Mouse (Mus musculus) embryonic facial prominence, embryonic 10.5 days (tissue): ENCODE results near the gene Txndc2. TPM values are rescaled to one million over a fixed set of nuclear protein-coding genes. Genes with fewer than 3 reads are reported as not detected.

ENCODE experiments used
- DNase-seq: peaks from one replicate; pipeline ENCODE4 v3.0.0-alpha.2; 2017; ENCODE audit warnings: low spot score
- H3K27ac ChIP-seq: fragments of 300-500 bp; sonication (generic); replicated peaks from 2 replicates; pipeline ENCODE4 v1.5.1; 2016; ENCODE audit warnings: mild to moderate bottlenecking
- H3K27me3 ChIP-seq: fragments of 300-500 bp; sonication (generic); replicated peaks from 2 replicates; pipeline ENCODE4 v1.6.1; 2016; ENCODE audit warnings: low read depth, mild to moderate bottlenecking; ENCODE audit not compliant: poor library complexity, severe bottlenecking
- H3K36me3 ChIP-seq: fragments of 300-500 bp; sonication (generic); replicated peaks from 2 replicates; pipeline ENCODE4 v1.6.1; 2016; ENCODE audit warnings: mild to moderate bottlenecking, moderate library complexity
- H3K4me1 ChIP-seq: fragments of 300-500 bp; sonication (generic); 2 replicates; pipeline ENCODE4 v1.6.1; 2016
- H3K4me3 ChIP-seq: fragments of 300-500 bp; sonication (generic); 2 replicates; pipeline ENCODE4 v1.5.1; 2016; ENCODE audit warnings: mild to moderate bottlenecking, moderate library complexity
- H3K9me3 ChIP-seq: fragments of 300-500 bp; sonication (generic); 2 replicates; pipeline ENCODE4 v1.6.1; 2016; ENCODE audit warnings: mild to moderate bottlenecking
- WGBS: fragments of 180-500 bp; shearing (Covaris S2); methylation state at CpG from one replicate; pipeline ENCODE4 v1.1.7; 2016; 5-methylcytosine and 5-hydroxymethylcytosine counted together
- polyA plus RNA-seq: library from polyadenylated mRNA; unstranded; fragments of >200 nt; fragmentation: Nextera tagmentation; extraction: Ambion mirVana; gene quantifications from 2 replicates; pipeline ENCODE4 v1.2.1, GENCODE M21; 2016

Txndc2 gene
- polyA plus RNA-seq, 1 experiment from 2014 or later: 0.07 TPM

GRCm38 (mm10) chr17:65669061-65669460 lies 27.1 kb upstream of the Txndc2 start:
- Histone ChIP-seq H3K4me3 (no peak overlapping the region), H3K27ac (no peak overlapping the region), H3K27me3 (no peaks in the 10 kb centered on the region), H3K9me3 (no peaks in the 10 kb centered on the region), H3K4me1 (peaks cover 5% of the 10 kb centered on the region; the same call in 1 of the 2 replicates), H3K36me3 (peaks cover 15% of the 10 kb centered on the region; the same call in 1 of the 2 replicates)
- DNase-seq: no peak
- WGBS: 87% methylated on average over 4 of the region's 4 CpGs

- Histone ChIP-seq H3K4me3 (no peak overlapping the region), H3K9me3 (no peaks in the 10 kb centered on the region), H3K27ac (no peak overlapping the region), H3K27me3 (no peaks in the 10 kb centered on the region), H3K4me1 (peaks cover 5% of the 10 kb centered on the region; the same call in 1 of the 2 replicates), H3K36me3 (peaks cover 13% of the 10 kb centered on the region; the same call in 1 of the 2 replicates)
- no peak for DNase-seq
- 90% methylated on average over 14 of the region's 14 CpGs for WGBS
Observed at GRCm38 (mm10) chr17:65667792-65668191, 25.8 kb upstream of the Txndc2 start.

GRCm38 (mm10) chr17:65666388-65667161 lies 24.6 kb upstream of the Txndc2 start:
- peaks cover 5% of the 10 kb centered on the region; the same call in 1 of the 2 replicates for H3K4me1 ChIP-seq
- no peak overlapping the region for H3K4me3 ChIP-seq
- no peaks in the 10 kb centered on the region for H3K9me3 ChIP-seq
- DNase-seq: no peak
- H3K27ac ChIP-seq: no peak overlapping the region
- 0 out of 2 replicates have a peak, but pooled peaks cover 12% of the 10 kb centered on the region for H3K36me3 ChIP-seq
- no peaks in the 10 kb centered on the region for H3K27me3 ChIP-seq
- WGBS: 80% methylated on average over 17 of the region's 17 CpGs

GRCm38 (mm10) chr17:65665786-65666387 lies 23.9 kb upstream of the Txndc2 start:
- H3K4me3 ChIP-seq: no peak overlapping the region
- H3K4me1 ChIP-seq: peaks cover 5% of the 10 kb centered on the region; the same call in 1 of the 2 replicates
- no peak for DNase-seq
- H3K27ac ChIP-seq: no peak overlapping the region
- 89% methylated on average over 12 of the region's 12 CpGs for WGBS
- H3K27me3 ChIP-seq: no peaks in the 10 kb centered on the region
- 0 out of 2 replicates have a peak, but pooled peaks cover 12% of the 10 kb centered on the region for H3K36me3 ChIP-seq
- no peaks in the 10 kb centered on the region for H3K9me3 ChIP-seq

- Histone ChIP-seq H3K36me3 (0 out of 2 replicates have a peak, but pooled peaks cover 12% of the 10 kb centered on the region), H3K27ac (no peak overlapping the region), H3K27me3 (no peaks in the 10 kb centered on the region), H3K4me3 (no peak overlapping the region), H3K4me1 (peaks cover 5% of the 10 kb centered on the region; the same call in 1 of the 2 replicates), H3K9me3 (no peaks in the 10 kb centered on the region)
- WGBS: 77% methylated on average over 14 of the region's 14 CpGs
- DNase-seq: no peak
Observed at GRCm38 (mm10) chr17:65663329-65664078, 21.5 kb upstream of the Txndc2 start.

- no peak for DNase-seq
- Histone ChIP-seq H3K27me3 (no peaks in the 10 kb centered on the region), H3K36me3 (0 out of 2 replicates have a peak, but pooled peaks cover 12% of the 10 kb centered on the region), H3K9me3 (no peaks in the 10 kb centered on the region), H3K4me3 (no peak overlapping the region), H3K4me1 (peaks cover 5% of the 10 kb centered on the region; the same call in 1 of the 2 replicates), H3K27ac (no peak overlapping the region)
- WGBS: 89% methylated on average over 3 of the region's 3 CpGs
Observed at GRCm38 (mm10) chr17:65662662-65663061, 20.7 kb upstream of the Txndc2 start.

- H3K36me3 ChIP-seq: peaks cover 4% of the 10 kb centered on the region; the same call in 1 of the 2 replicates
- DNase-seq: no peak
- H3K4me3 ChIP-seq: no peak overlapping the region
- no peaks in the 10 kb centered on the region for H3K27me3 ChIP-seq
- H3K4me1 ChIP-seq: no peaks in the 10 kb centered on the region
- H3K9me3 ChIP-seq: no peaks in the 10 kb centered on the region
- WGBS: 89% methylated on average over 2 of the region's 2 CpGs
- no peak overlapping the region for H3K27ac ChIP-seq
Observed at GRCm38 (mm10) chr17:65658416-65658815, 16.4 kb upstream of the Txndc2 start.

- Histone ChIP-seq H3K4me1 (no peaks in the 10 kb centered on the region), H3K36me3 (peaks cover 8% of the 10 kb centered on the region; the same call in 1 of the 2 replicates), H3K9me3 (no peaks in the 10 kb centered on the region), H3K4me3 (no peak overlapping the region), H3K27me3 (no peaks in the 10 kb centered on the region), H3K27ac (no peak overlapping the region)
- 93% methylated on average over 9 of the region's 9 CpGs for WGBS
- DNase-seq: no peak
Observed at GRCm38 (mm10) chr17:65657958-65658357, 16.0 kb upstream of the Txndc2 start.

- Histone ChIP-seq H3K27me3 (no peaks in the 10 kb centered on the region), H3K27ac (no peak overlapping the region), H3K9me3 (no peaks in the 10 kb centered on the region), H3K36me3 (peaks cover 19% of the 10 kb centered on the region), H3K4me3 (no peak overlapping the region), H3K4me1 (no peaks in the 10 kb centered on the region)
- WGBS: 92% methylated on average over 6 of the region's 6 CpGs
- DNase-seq: no peak
Observed at GRCm38 (mm10) chr17:65656731-65657130, 14.8 kb upstream of the Txndc2 start.

GRCm38 (mm10) chr17:65656076-65656475 lies 14.1 kb upstream of the Txndc2 start:
- peaks cover 23% of the 10 kb centered on the region for H3K36me3 ChIP-seq
- whole genome bisulfite sequencing: 91% methylated on average over 8 of the region's 8 CpGs
- no peaks in the 10 kb centered on the region for H3K9me3 ChIP-seq
- no peak overlapping the region for H3K4me3 ChIP-seq
- no peaks in the 10 kb centered on the region for H3K4me1 ChIP-seq
- no peak overlapping the region for H3K27ac ChIP-seq
- DNase-seq: no peak
- H3K27me3 ChIP-seq: no peaks in the 10 kb centered on the region

- no peak for DNase-seq
- H3K4me1 ChIP-seq: no peaks in the 10 kb centered on the region
- H3K27me3 ChIP-seq: no peaks in the 10 kb centered on the region
- no peaks in the 10 kb centered on the region for H3K9me3 ChIP-seq
- 82% methylated on average over 4 of the region's 4 CpGs for WGBS
- H3K4me3 ChIP-seq: no peak overlapping the region
- no peak overlapping the region for H3K27ac ChIP-seq
- H3K36me3 ChIP-seq: peaks cover 23% of the 10 kb centered on the region
Observed at GRCm38 (mm10) chr17:65655608-65656007, 13.6 kb upstream of the Txndc2 start.

GRCm38 (mm10) chr17:65650598-65650997 lies 8.6 kb upstream of the Txndc2 start:
- 93% methylated on average over 6 of the region's 6 CpGs for WGBS
- no peak overlapping the region for H3K4me3 ChIP-seq
- peaks cover 23% of the 10 kb centered on the region for H3K36me3 ChIP-seq

More at GRCm38 (mm10) chr17:65650598-65650997, 8.6 kb upstream of the Txndc2 start:
- Histone ChIP-seq H3K27ac (no peak overlapping the region), H3K4me1 (peaks cover 11% of the 10 kb centered on the region), H3K27me3 (no peaks in the 10 kb centered on the region), H3K9me3 (no peaks in the 10 kb centered on the region)
- no peak for DNase-seq
